Mouse (Mus musculus): Measurements from ENCODE around the gene Haus8.
"Not testable (repeated sequence)": the region's sequence is repeated elsewhere in the genome, so short reads cannot be mapped to it uniquely, and the experiment has no call there.

The Haus8 gene

DNA sequence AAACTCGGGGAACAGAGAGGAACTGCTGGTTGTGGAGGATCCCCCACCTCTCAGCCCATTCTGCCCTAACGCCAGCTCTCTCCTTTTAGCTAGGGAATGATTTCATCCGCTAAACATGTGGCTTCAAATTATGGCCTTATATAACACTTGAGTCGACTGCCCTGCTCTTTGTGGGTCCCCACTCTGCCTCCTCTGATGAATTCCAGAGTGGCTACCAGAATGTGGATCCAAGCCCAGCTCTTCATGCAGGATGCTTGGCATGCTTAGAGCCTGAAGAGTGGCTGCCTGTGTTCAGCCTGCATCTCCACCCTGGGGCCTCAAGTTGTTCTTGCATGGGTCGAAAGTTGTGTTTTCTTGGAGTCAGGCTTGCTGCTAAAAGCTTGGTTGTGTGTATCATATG, 9.9 kb upstream of the Haus8 start:
- DNase-seq, result no peak

DNA sequence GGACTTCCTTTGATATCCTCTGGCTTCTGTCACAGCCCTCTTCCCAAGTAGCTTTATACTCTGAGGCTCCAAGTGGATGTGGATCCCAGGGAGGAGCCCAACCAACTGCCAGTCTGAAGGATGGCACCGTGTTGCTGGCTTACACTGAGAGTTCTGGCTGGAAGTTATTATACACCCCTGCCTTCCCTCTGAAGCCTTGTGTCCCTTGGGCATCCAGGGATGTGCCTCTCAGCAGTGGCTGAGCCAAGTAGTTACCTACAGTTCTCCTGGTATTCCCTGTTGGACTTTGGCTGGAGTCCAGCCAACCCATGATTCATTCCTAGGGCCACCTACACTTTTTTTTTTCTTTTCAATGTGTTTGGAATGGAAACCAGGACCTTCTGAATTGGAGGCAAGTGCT, 9.0 kb upstream of the Haus8 start:
- DNase-seq, result not testable (repeated sequence)

DNA sequence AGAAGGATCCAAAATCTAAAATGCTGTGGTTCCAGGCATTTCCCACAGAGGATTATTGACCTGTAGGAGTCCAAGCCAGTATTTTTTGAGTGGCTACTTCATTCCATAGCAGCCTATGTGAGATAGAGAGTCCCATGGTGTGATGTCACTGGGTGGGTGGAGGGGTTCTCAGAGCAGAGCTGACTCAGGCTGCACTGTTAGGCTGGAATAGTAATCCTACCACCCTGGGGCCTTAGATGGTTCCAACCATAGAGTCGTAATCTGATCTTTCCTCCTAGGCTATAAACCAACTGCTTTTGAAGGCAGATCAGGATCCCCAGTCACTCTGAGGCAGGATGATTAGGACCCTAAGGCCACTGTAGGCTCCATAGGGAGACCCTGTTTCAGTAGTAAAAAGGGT, 6.7 kb upstream of the Haus8 start:
- DNase-seq, result not testable (repeated sequence)

DNA sequence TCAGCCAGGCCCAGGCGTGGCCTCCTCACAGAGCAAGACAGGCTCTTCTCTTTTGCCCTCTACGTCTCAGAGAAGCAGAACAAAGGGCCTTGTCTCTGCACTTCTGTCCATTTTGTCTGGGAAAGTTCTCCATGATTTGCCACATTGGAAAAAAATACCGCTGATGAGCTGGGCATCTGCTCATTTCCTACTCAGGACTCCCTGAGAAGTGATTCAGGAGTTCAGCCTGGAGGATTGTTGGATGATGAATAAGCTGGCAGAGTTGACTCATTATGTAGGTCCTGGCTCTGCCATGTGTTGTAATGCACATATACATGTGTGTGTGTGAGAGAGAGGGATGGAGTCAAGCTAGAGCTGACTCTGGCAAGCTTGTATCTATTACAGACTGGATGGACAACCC, 3.4 kb upstream of the Haus8 start:
- no peak for DNase-seq

DNA sequence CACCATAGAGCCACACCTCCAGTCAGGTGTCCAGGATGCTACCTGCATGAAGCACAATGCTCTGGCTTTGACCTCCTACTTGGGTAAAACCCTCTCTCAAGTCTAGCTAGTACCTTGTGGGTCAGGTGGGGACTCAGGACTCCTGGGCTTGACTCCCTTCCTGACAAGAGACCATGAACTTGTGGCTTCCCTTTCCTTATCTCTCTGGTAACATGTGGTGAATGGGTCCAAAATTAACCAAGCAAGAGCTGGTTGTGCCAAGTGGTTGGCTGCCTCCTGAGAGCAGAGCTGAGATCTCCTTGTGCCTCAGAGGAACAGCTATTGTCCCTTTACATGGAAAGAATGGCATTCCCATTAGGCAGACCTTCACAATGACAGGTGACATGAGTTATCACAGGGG, 1.7 kb upstream of the Haus8 start:
- no peak for DNase-seq

DNA sequence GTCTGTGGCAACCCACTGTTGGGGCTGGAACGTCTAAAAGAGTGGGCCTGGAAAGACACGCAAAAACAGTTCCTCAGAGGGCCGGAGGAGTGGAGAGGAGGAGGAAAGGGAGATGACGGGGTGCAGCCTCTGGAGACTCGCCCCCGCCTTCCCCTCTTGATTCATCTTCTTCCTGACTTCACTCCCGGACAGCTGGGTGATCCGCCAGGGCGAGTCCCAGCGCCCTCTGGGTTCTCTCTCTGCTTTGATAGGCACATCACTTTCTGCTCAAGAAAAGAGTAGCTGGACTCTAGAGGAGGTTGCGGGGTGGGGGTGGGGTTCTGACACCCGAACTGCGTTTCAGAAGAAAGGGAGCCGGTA, 397 bp upstream of the Haus8 start:
- peak in 1 of 2 experiments; percentile 50 for DNase-seq

DNA sequence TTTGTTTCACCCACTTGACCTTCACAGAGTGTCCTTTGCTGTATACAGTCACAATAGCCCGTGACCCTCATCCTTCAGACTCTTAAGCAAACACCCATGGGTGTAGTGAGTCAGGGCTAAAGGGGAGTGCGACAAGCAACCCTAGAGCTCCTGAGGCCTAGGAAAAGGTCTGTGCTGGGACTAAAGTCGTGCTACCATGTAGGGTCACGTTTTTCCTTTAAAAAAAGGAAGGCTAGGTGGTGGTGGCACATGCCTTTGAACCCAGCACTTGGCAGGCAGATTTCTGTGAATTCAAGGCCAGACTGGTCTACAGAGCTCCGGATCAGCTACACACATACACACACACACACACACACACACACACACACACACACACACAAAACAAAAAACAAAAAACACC, 1.1 kb downstream of the Haus8 start:
- DNase-seq, result no peak

DNA sequence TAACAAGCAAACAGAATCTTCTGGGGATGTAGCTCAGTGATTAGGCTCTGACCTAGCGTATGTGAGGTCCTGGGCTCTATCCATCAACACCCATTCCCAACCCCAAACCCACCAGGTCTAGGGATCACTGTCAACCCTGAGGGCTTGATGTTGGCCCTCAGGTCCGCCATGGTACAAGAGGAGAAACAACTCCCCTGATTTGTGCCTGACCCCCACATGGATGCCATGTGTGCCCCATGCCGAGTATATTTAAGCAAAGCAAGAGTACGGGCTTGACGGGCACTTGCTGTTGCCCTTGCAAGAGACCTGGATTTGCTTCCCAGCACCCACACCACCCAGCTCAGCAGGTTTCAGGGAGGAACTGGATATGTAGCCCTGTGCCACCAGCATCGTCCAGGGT, 4.4 kb downstream of the Haus8 start:
- not testable (repeated sequence) for DNase-seq

DNA sequence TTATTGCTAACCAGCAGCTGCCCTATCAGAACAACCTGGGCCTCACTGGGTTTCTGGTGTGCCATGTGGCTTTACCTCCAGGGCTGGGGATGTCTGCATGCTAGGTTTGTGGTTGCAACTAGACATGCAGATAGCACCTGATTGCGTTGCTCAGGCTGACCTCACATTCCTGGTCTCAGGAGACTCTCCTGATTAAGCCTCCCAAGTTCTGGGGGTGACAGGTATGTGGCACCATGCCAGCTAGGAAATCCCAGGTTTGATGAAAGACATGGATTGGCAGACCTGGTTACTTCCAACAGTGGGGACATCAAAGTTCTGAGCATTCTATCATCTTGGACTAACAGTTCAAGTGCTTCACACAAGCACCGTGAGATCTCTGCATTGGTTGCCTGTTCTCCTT, 5.0 kb downstream of the Haus8 start:
- no peak for DNase-seq

DNA sequence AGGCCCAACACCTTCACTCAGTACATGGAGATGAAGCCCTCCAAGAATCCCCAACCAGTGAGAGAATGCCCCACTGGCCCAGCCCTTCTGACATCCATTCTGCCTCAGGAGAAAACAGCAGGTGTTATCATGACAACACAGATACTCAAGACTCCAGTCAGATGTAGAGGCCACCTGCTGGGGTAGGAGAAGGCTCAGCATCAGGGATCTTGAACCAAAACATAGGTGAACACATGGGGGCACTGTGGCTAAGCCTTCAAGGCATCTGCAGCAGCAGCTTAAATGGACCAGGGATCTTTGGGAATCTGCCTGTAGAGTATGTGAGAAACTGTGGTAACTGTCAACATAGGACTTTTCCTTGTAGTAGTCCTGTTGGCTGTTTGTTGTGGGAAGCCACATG, 11.5 kb downstream of the Haus8 start:
- DNase-seq, result peak; percentile 24 to 39

DNA sequence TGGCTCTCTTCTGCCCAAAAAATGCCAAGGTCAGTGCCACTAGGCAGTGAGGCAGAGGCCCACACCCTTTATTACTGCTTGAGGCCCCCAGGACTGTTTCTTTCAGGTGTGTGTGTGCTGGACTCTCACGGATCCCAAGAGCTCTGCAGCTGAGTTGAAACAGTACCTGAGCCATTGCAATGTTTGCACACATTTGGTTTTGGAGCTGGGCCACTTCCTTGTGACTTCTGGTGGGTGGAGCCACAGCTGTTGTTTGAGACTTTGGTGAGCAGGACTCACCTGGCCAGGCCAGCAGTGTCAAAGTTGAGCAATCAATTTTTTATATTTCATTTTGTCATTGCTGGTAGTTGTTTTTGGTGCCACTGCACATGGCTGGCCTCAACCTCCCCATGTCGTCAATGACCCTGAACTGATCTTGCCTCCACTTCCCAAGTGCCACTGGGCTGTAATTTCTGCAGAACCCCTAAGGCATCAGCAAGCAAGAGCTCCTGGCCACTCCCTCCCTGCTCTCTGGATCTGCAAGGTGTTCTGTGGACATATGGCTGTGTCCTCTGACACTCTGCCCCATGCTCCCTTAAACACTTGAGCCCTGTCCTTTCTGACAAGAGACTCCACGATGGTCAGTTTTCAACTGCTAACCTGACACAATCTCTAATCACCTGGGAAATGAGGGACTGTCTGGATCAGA, 16.0 kb downstream of the Haus8 start:
- no peak for DNase-seq

DNA sequence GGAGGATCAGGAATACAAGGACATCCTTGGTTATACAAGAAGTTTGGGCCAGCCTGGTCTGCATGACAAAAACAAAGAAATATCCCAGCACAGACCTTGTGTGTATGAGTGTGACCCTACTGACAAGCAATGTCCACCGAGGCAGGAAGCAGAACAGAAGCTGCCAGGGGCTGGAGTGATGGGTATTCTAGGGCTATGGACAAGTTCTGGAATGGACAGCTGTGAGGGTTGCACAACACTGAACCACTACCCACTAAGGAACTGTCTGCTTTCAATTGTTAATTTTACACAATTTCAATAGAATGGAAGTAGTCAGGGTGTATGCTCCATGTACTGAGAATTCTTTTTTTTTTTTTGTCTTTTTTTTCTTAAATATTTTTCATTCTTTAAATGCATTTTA, 24.5 kb downstream of the Haus8 start:
- no peak for DNase-seq

DNA sequence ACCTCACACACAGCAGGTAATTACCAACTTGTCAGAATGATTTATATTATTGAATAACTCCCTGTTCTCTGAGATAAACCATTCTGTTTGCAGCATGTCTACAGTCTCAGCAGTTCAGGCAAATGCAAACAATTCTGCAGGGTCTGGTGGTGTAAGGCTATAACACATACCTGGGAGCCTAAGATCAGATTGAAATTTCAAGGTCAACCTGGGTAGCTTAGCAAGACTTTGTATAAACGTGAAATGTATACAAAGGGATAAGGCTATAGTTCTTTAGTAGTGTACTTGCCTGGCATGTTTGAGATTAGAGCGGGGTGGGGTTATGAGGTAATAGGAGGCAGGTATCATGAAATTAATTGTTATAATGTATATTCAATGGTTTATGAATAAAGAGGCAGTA, 30.0 kb downstream of the Haus8 start:
- no peak for DNase-seq

DNA sequence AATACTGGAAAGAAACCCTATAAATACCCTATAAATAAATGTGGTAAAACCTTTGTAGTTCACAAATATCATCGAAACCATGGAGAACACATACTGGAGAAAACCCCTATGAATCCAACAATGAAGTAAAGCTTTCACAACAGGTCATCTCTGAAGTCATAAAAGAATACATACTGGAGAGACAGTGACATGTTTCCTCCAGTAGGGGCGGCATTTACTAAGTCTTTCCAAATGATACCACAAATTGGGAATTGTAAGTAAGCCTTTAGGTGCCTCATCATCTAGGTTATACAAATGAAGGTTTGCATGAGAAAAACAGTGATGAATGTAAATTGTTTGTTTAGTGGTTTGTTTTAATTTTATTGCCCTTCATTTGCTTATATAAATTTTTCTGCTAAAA, 48.2 kb downstream of the Haus8 start:
- DNase-seq, result peak; percentile 16 to 30

DNA sequence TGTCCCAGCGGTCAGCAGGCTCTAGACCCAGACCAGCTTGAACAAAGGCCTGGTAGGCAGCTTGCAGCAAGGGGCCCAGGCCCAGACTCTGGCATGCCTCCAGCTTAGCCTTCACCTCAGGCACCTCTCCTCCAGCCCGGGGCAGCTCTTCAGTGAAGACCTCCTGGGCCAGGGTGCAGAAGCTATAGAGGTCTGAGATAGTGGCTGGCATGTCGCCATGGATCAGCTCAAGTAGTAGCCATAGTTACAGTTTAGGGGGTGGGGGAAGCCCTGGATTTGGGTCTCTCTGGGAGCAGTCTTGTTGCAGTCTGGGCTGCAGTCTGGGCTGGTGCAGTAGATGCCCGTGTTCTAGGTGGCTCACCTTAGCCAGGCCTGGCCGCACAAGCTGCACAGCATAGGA, 58.5 kb downstream of the Haus8 start:
- not testable (repeated sequence) for DNase-seq

DNA sequence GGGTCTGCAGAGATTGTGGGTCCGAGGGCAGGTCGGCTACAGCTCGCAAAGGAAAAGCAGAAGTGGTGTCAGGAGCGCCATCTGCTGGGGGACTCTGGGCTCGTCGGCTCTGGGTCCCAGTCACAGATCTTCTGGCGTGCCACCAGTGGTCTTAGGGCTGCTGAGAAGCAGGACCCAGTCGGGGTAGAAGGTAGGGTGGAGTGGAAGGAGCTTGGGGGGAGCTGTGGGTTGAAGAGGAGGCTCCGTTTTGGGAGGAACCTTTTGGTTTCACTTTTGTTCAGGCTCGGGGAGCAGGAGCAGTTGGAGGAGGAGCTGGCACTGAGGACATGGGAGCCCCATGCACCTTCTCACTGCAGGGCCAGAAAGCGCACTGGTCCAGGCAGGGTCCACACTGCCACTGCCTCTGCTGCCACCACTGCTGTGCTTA, 67.2 kb downstream of the Haus8 start:
- DNase-seq, result peak; percentile 10 to 45
